Mouse (Mus musculus) retina, postnatal 1 day (tissue): Measurements from ENCODE around the gene Capn11.
"Not testable (repeated sequence)": the region's sequence is repeated elsewhere in the genome, so short reads cannot be mapped to it uniquely, and the experiment has no call there.

Source experiments
- DNase-seq: peaks from one replicate; pipeline ENCODE4 v3.0.0-alpha.2; 2012

Capn11 gene

GRCm38 (mm10) chr17:45626577-45627134 lies 32.5 kb downstream of the Capn11 start:
- peak; percentile 94 for DNase-seq

GRCm38 (mm10) chr17:45623425-45623824 lies 35.7 kb downstream of the Capn11 start:
- not testable (repeated sequence) for DNase-seq

DNA sequence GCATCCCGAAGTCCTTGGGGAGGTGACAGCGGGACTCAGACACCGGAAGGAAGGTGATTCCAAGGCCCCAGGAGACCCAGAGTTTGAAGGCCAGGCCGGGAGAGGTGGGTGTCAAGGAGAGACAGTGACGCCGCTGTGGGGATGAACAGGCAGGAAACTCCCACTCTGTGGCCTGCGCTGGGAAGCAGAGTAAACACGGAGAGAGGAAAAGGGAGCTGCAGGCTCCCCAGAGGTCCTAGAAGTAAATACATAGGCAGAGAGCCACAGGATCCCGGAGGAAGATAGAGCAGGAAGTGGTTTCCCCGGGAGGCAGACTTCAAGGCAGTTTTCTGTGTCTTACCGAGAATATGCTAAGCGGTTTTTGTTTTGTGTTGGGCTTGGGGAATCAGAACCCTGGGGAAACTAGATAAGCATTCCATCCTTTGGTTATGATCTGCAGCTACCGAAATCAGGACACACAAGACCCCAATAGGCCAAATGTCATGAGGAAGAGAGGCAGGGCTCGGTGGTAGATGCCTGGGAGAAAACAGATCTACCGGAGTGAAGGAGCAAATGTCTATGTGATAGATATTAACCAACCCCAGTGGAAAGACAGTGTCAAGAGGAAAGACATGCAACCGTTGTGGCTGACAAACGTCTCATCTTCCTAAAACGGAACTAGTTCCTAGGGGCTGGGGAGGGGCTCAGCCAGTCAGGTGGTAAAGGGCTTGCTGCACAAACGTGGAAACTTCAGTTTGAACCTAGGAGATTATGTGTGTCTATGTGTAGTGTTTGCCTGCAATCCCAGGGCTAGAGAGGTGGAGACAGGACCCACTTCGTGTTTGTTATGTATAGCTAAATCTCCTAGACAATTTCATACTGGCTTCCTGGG lies 39.5 kb downstream of the Capn11 start:
- DNase-seq = no peak

GRCm38 (mm10) chr17:45618941-45619385 lies 40.2 kb downstream of the Capn11 start:
- peak; percentile 58 for DNase-seq

DNA sequence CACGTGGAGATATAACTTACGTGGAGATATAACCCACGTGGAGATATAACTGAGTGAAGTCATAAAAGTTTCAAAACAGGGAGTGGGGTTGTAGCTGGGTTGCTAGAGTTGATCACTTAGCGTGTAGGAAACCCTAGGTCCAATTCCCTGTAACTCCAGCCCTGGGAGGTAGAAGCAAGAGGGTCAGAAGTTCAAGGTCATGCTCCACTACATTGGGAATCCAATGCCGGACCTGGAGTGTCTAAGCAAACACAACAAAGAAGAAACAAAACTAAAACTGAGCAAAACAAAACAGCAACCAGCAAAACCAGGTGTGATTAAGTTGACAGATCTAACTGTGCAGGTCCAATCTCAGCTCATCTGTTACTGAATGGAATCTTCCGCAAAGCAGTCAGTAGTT lies 41.5 kb downstream of the Capn11 start:
- no peak for DNase-seq

- DNase-seq = no peak
Observed at GRCm38 (mm10) chr17:45616679-45617078, 42.4 kb downstream of the Capn11 start.

- no peak for DNase-seq
Observed at GRCm38 (mm10) chr17:45616046-45616650, 43.0 kb downstream of the Capn11 start.

DNA sequence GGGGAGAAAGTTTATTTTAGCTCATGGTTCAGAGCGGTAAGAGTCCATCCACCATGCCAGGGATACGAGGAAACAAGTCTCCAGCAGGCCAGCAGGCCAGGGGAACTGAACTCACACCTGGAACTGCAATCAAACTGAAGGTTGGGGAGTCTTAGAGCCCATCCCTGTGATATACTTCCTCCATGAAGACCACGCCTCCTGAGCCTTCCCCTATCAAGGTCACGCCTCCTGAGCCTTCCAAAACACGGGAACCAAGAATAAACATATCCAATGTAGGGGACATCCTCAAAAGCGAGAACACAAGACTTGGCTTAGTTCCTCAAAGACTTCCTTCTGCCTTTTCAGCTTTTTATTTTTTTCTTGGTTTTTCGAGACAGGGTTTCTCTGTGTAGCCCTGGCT lies 46.2 kb downstream of the Capn11 start:
- DNase-seq = no peak

- DNase-seq = no peak
Observed at GRCm38 (mm10) chr17:45612008-45612407, 47.1 kb downstream of the Capn11 start.

DNA sequence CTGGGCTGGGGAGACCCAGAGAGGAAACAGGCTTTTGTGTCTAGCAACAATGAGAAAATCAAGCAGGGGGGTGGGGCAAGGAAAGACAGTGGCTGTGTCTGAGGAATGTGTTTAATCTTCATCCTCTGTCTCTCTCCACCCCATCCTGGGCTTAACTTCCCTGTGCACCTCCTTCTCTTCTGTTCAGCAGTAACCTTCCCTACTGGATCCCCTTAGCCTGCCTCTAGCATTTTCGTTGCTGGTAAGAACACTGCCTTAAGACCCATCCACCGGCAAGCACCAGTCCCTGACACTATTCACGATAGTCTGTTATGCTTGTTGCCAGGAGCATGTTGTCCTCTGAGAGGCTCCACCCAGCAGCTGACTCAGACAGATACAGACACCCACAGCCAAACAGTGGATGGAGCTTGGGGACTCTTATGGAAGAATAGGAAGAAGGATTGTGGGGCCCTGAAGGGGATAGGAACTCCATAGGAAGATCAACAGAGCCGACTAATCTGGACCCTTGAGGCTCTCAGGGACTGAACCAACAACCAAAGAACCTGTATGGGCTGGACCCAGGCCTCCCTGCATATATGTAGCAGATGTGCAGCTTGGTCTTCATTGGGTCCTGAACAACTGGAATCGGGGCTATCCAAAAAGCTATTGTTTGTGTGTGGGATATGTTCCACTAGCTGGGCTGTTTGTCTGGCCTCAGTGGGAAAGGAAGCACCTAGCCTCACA lies 48.8 kb downstream of the Capn11 start:
- peak; percentile 20 for DNase-seq

DNA sequence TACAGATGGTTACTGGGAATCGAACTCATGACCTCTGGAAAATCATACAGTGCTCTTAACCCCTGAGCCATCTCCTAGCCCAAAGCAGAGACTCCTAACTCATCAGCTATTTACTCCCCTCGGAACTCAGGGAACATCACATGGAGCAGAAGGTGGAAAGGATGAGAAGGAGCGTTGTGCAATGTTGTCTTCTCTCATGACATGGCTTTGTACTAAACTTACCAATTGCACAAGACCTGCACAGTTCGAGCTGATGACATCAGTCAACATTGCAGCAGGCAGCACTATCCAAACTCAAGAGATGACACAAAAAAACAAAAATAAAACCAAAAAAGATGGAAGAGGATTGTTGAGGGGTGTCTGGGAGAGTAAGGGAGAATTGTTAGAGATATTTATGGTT lies 50.7 kb downstream of the Capn11 start:
- DNase-seq = no peak

GRCm38 (mm10) chr17:45606992-45607879 lies 51.9 kb downstream of the Capn11 start:
- no peak for DNase-seq

GRCm38 (mm10) chr17:45602984-45603383 lies 56.1 kb downstream of the Capn11 start:
- DNase-seq = no peak

GRCm38 (mm10) chr17:45601877-45602304 lies 57.2 kb downstream of the Capn11 start, which contains the start of gene Mymx:
Gene Mymx, minus strand, starts transcription at chr17:45602102.
- peak; percentile 63 for DNase-seq

DNA sequence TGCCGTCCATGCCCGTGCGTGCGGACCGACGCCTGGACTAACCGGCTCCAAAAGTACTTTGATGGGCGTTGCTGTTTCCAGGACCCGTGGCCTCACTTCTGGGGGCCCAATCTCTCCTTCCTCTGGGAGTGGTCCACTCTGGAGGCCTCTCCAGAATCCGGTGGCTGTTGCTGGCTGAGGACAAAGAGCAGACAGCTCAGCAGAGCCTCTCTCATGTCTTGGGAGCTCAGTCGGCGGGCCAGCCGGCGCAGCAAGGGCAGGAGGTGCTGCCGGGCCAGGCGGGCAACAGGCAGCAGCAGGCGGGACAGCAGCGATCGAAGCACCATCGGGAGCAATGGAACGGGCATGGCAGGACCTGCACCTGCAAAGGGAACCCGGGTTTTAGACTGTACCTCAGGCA lies 57.8 kb downstream of the Capn11 start:
- no peak for DNase-seq

DNA sequence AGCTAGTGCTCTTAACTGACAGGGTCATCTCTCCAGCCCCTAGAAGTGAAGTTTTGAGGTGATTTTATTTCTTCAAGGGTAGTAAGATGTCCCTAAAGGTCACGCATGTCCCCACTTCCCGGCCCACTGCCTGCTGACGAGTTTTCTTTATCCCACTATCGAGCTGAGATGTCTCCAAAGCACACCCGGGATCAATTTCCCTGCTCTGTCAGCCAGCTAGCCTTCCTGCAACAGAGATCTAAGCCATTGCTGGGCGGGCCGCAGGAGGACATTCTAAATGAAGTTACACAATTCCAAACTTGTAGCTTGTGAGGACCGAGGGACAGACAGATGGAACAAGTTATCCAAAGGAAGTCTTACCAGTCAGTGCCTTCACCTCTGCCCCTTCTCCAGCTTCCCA lies 58.9 kb downstream of the Capn11 start:
- DNase-seq = no peak

GRCm38 (mm10) chr17:45599446-45600242 lies 59.5 kb downstream of the Capn11 start, which contains the start of gene Slc29a1:
Gene Slc29a1, minus strand, starts transcription at chr17:45599606.
- DNase-seq = peak; percentile 77

- peak; percentile 24 for DNase-seq
Observed at GRCm38 (mm10) chr17:45598891-45599290, 60.2 kb downstream of the Capn11 start.

DNA sequence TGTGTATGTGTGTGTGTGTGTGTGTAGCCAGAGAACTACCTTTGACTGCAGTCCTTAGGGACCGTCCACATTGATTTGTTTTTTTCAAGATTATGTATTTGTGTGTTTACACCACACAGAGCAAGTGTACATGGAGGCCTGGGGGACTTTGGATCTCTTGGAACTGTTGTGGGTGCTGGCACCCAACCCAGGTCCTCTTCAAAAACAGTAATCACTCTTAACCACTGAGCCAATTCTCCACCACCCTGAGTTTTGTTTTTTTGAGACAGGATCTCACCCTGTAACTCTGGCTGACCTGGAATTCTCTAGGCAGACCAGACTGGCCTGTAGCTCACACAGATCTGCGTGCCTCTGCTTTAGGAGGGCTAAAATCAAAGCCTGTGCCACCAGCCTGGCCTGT lies 60.7 kb downstream of the Capn11 start:
- no peak for DNase-seq

DNA sequence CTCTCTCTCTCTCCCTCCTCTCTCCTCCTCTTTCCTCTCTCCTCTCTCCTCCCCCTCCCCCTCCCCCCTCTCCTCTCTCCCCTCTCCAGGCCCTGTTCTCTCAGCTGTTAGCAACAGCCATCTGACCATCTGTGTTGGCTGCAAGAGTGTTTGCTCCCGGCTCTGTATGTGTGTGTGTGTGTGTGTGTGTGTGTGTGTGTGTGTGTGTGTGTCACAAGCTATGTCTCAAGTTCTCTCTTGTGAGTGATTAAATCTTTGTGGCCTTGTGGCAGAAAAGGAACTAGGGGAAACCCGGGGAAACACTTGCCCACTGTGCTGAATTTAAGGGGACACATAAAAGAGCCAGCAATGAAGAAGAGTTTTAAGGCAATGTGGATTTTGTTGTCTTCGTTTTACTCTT lies 61.3 kb downstream of the Capn11 start:
- peak; percentile 86 for DNase-seq
